Mouse (Mus musculus) liver, embryonic 12.5 days (tissue): ENCODE results near the gene Col27a1. TPM values are rescaled to one million over a fixed set of nuclear protein-coding genes. Genes with fewer than 3 reads are reported as not detected.

ENCODE experiments used
- microRNA counts: library from miRNA; unstranded; fragments of <30 nt; microRNA quantifications from one replicate; lab custom pipeline; 2017
- microRNA-seq: library from miRNA; unstranded; fragments of <30 nt; microRNA quantifications from one replicate; pipeline ENCODE4, GENCODE M21; 2017
- polyA plus RNA-seq: library from polyadenylated mRNA; unstranded; fragments of >200 nt; fragmentation: Nextera tagmentation; extraction: Ambion mirVana; gene quantifications from 2 replicates; pipeline ENCODE4 v1.2.1, GENCODE M21; 2016

Gene Col27a1
- polyA plus RNA-seq, 1 experiment from 2014 or later, result 2.7 TPM

MicroRNAs encoded within 50 kb of the gene (microRNA counts, 519-probe panel; counts per million panel counts)
- microRNA mmu-miR-455 (lab: Ali Mortazavi, UCI), result 582 counts per million, percentile 70 among the panel's probes with 10 or more counts

Small RNA genes within 50 kb of the gene (microRNA-seq; reads per million reads assigned to microRNA genes)
- 925 reads per million, percentile 74 among the genes with 10 or more reads in this experiment for gene Mir455

Other genes starting within 250 kb of the Col27a1 start
- 4.4 and 5.8 TPM in 2 replicates for gene Zfp618, start 248.4 kb upstream of the Col27a1 start, polyA plus RNA-seq
- gene Ambp, start 59.2 kb upstream of the Col27a1 start, polyA plus RNA-seq, result 586 and 615 TPM in 2 replicates
- gene Kif12, start 41.9 kb upstream of the Col27a1 start, polyA plus RNA-seq, result 7.1 and 7.2 TPM in 2 replicates
- gene Orm1, start 130.6 kb downstream of the Col27a1 start, polyA plus RNA-seq, result not detected in 2 replicates
- not detected in 2 replicates for gene Orm3, start 142.2 kb downstream of the Col27a1 start, polyA plus RNA-seq
- not detected in 2 replicates for gene Orm2, start 148.4 kb downstream of the Col27a1 start, polyA plus RNA-seq
- 5.4 and 5.7 TPM in 2 replicates for gene Akna, start 189.3 kb downstream of the Col27a1 start, polyA plus RNA-seq